Mouse (Mus musculus): ENCODE measurements around the gene Mfn1. TPM values are rescaled to one million over a fixed set of nuclear protein-coding genes. Genes with fewer than 3 reads are reported as not detected.

The Mfn1 gene
- polyA plus RNA-seq, 1 experiment from 2014 or later = 25.0 TPM

DNA sequence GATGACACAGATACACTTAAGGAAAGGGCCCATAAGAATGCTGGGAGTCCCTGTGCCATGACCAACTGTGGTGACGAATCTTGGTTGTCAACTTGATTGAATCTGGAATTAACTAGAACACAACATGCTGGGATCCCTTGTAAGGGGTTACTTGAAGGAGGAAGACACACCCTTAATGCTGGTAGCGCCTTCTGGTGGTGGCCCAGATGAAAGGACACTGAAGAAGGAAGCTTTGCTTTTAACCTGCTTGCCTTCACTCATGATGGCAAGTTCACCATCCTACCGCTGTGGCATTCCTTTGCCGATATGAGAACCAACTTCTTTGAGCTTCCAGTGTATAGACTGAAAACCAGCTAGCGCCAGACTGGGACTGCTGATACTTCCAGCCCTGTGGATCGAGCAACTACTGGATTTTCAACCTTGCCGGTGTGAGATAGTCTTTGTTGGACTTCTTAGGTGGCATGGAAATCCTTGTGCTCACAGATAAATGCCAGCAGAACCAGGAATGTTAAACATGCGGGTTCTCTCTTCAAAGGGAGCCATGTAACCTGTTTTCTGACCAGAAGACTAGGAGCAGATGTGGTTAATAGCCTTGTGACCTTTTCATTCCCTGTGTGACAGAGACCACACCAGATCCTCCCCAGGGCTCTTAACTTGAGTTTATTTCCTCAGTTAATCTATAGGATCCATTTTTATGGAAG lies 34.7 kb upstream of the Mfn1 start:
- Histone ChIP-seq H3K27me3 (replicated peaks; ENCODE audit: control insufficient read depth, insufficient read depth, low read length) (no peaks in the 10 kb centered on the region), H3K9me3 (replicated peaks; ENCODE audit: control insufficient read depth, low read length) (no peaks in the 10 kb centered on the region), H3K4me3 (ENCODE audit: low read depth, low read length) (no peak overlapping the region), H3K27ac (ENCODE audit: low read depth, low read length) (no peak overlapping the region), H3K4me2 (ENCODE audit: low read length) (no peak overlapping the region), H3K4me1 (ENCODE audit: control insufficient read depth, insufficient read depth, low read length) (no peaks in the 10 kb centered on the region), H3K9ac (ENCODE audit: low read length) (no peak overlapping the region), H3K36me3 (ENCODE audit: control insufficient read depth, insufficient read depth, low read length) (no peaks in the 10 kb centered on the region)
- 83% methylated on average over 8 of the region's 8 CpGs for whole genome bisulfite sequencing
- ATAC-seq (no peak), DNase-seq (ENCODE audit: low spot score) (no peak)

DNA sequence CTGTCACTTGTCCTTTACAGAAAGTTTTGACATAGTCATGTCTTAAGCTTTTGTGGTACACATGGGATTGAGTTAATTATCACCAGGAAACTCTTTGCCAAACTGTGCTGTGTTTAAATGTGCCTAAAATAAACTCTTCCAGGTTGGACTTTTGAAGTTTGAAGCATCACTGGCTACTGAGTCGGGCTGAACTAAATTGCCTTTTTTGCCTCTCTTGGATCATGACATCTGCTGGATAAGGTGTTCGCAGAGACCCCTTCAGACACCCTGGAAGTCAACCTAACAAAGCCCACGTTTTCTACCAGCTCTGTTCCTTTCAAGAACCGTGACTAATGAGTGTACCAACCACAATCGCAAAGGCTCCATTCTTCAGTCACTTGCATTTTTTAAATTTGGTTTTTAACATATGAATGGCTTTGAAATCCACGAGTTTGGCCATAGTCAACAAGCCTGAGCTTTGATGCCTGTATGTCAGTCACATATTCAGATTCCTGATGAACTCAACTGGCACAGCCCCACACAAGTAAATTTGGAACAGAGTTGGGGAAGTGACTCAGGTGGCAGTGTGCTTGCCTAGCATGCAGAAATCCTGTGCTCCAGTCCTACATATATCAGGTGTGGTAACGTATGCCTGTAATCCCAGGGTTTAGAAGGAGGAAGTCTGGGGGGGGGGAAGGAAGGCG lies 34.0 kb upstream of the Mfn1 start:
- H3K9me3 ChIP-seq (replicated peaks; ENCODE audit: control insufficient read depth, low read length) = no peaks in the 10 kb centered on the region
- H3K4me1 ChIP-seq (ENCODE audit: control insufficient read depth, insufficient read depth, low read length) = no peaks in the 10 kb centered on the region
- DNase-seq (ENCODE audit: low spot score) (no peak), ATAC-seq (no peak)
- H3K4me3 ChIP-seq (ENCODE audit: low read depth, low read length) = no peak overlapping the region
- H3K4me2 ChIP-seq (ENCODE audit: low read length) = no peak overlapping the region
- no peaks in the 10 kb centered on the region for H3K36me3 ChIP-seq (ENCODE audit: control insufficient read depth, insufficient read depth, low read length)
- no peak overlapping the region for H3K9ac ChIP-seq (ENCODE audit: low read length)
- no peak overlapping the region for H3K27ac ChIP-seq (ENCODE audit: low read depth, low read length)
- WGBS = 36% methylated on average over 8 of the region's 8 CpGs
- no peaks in the 10 kb centered on the region for H3K27me3 ChIP-seq (replicated peaks; ENCODE audit: control insufficient read depth, insufficient read depth, low read length)

DNA sequence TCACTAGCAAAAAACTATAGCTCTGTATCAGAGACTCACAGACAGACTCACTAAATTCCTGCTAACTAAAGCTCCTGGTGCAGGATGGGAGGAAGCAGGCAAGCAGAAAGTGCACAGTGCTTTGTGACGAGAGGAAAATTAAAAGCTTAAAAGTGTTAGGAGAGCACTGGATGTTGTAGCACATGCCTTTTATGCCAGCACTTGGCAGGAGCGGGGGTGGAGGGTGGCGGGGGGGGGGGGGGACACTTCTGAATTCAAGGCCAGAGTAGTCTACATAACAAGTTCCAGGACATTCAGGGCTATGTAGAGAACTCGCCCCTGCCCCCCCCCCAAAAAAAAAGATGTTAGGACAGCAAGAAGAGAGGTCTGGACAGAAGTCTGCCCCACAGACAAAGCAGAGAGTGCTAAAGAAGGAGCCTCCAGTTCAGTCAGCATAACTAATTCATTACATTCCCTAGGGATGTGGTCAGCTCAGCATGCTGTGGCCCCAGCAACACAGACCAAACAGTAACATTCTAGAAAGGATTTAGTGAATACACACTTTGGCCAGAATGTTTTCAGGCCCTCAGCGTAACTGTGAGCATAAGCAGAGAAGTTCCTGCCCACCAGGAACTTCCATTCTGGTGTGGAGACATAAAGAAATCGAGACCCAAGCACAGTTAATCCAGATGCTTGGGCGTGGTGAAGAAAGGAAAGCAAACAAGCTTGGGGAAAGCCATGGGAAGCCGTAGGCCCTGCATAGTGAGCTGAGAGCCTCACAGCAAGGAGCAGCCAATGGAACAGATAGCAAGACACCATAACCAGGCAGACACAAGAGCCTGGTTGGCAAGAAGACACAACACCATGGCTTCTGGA lies 33.2 kb upstream of the Mfn1 start:
- DNase-seq (ENCODE audit: low spot score) (peak; percentile 6), ATAC-seq (no peak; the same call in 1 of the 2 replicates)
- Histone ChIP-seq H3K4me1 (ENCODE audit: control insufficient read depth, insufficient read depth, low read length) (no peaks in the 10 kb centered on the region), H3K4me2 (ENCODE audit: low read length) (no peak overlapping the region), H3K27me3 (replicated peaks; ENCODE audit: control insufficient read depth, insufficient read depth, low read length) (no peaks in the 10 kb centered on the region), H3K4me3 (ENCODE audit: low read depth, low read length) (no peak overlapping the region), H3K9me3 (replicated peaks; ENCODE audit: control insufficient read depth, low read length) (no peaks in the 10 kb centered on the region), H3K36me3 (ENCODE audit: control insufficient read depth, insufficient read depth, low read length) (no peaks in the 10 kb centered on the region), H3K9ac (ENCODE audit: low read length) (no peak overlapping the region), H3K27ac (ENCODE audit: low read depth, low read length) (no peak overlapping the region)
- 42% methylated on average over 8 of the region's 8 CpGs for WGBS

DNA sequence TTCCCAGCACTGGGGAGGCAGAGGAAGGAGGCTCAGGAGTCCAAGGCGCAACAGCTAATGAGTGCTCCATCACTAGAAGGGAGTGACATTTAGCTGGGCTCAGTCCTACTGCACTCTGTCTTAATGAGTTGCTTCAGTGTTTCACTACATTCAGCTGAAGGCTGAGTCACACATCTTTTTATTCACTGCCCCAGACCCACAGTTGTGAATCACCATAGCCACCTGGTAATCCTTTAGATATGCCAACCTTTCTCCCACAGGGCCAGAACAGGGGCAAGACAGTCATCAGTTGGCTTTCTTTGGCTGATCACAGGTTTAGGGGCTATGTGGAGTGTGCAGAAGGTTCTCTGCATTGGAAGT lies 32.6 kb upstream of the Mfn1 start:
- 90% methylated on average over 1 of the region's 1 CpGs for WGBS
- Histone ChIP-seq H3K9me3 (replicated peaks; ENCODE audit: control insufficient read depth, low read length) (no peaks in the 10 kb centered on the region), H3K27me3 (replicated peaks; ENCODE audit: control insufficient read depth, insufficient read depth, low read length) (no peaks in the 10 kb centered on the region), H3K27ac (ENCODE audit: low read depth, low read length) (no peak overlapping the region), H3K4me1 (ENCODE audit: control insufficient read depth, insufficient read depth, low read length) (no peaks in the 10 kb centered on the region), H3K4me3 (ENCODE audit: low read depth, low read length) (no peak overlapping the region), H3K36me3 (ENCODE audit: control insufficient read depth, insufficient read depth, low read length) (no peaks in the 10 kb centered on the region), H3K9ac (ENCODE audit: low read length) (no peak overlapping the region), H3K4me2 (ENCODE audit: low read length) (no peak overlapping the region)
- DNase-seq (ENCODE audit: low spot score) (no peak), ATAC-seq (no peak)

DNA sequence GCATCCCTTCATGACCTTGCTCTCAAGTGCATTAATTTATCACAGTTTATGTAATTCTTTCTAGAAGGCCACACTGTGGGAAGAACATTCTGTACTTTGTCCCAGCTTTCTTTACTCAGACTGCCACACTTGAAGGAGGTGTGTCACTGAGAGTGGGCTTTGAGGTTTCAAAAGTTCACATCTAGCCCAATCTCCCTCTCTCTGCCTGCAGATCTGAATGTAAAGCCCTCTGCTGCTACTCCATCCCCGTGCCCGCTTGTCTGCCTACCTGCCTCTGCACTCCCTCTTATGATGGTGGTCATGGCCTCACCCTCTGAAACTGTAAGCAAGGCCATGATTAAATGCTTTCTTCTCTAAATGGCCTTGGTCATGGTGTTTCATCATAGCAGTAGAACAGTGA lies 28.9 kb upstream of the Mfn1 start:
- Histone ChIP-seq H3K9me3 (replicated peaks; ENCODE audit: control insufficient read depth, low read length) (no peaks in the 10 kb centered on the region), H3K27ac (ENCODE audit: low read depth, low read length) (no peak overlapping the region), H3K27me3 (replicated peaks; ENCODE audit: control insufficient read depth, insufficient read depth, low read length) (no peaks in the 10 kb centered on the region), H3K4me3 (ENCODE audit: low read depth, low read length) (no peak overlapping the region), H3K36me3 (ENCODE audit: control insufficient read depth, insufficient read depth, low read length) (no peaks in the 10 kb centered on the region), H3K4me1 (ENCODE audit: control insufficient read depth, insufficient read depth, low read length) (no peaks in the 10 kb centered on the region), H3K9ac (ENCODE audit: low read length) (no peak overlapping the region), H3K4me2 (ENCODE audit: low read length) (no peak overlapping the region)
- ATAC-seq = no peak
- DNase-seq (ENCODE audit: low spot score) = no peak
- 92% methylated on average over 2 of the region's 2 CpGs for whole genome bisulfite sequencing

DNA sequence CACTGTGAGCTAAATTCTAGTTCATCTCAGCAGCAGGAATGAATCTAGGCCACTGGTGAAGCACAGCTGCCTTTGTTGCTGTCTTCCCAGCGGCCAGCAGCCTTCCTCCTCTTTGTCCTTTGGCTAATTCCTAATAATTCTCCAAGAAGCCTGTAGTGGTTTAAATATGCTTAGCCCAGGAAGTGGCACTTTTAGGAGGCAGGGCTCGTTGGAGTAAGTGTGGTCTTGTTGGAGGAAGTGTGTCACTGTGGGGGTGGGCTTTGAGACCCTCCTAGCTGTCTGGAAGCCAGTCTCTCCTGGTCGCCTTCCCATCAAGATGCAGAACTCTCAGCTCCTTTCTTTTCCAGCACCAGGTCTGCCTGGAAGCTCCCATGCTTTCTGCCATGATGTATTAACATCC lies 23.4 kb upstream of the Mfn1 start:
- no peak for ATAC-seq
- Histone ChIP-seq H3K4me1 (ENCODE audit: control insufficient read depth, insufficient read depth, low read length) (peaks cover 4% of the 10 kb centered on the region), H3K4me3 (ENCODE audit: low read depth, low read length) (no peak overlapping the region), H3K9ac (ENCODE audit: low read length) (no peak overlapping the region), H3K36me3 (ENCODE audit: control insufficient read depth, insufficient read depth, low read length) (no peaks in the 10 kb centered on the region), H3K27me3 (replicated peaks; ENCODE audit: control insufficient read depth, insufficient read depth, low read length) (no peaks in the 10 kb centered on the region), H3K27ac (ENCODE audit: low read depth, low read length) (no peak overlapping the region), H3K9me3 (replicated peaks; ENCODE audit: control insufficient read depth, low read length) (no peaks in the 10 kb centered on the region), H3K4me2 (ENCODE audit: low read length) (no peak overlapping the region)
- WGBS = 71% methylated on average over 3 of the region's 3 CpGs
- DNase-seq (ENCODE audit: low spot score) = no peak

DNA sequence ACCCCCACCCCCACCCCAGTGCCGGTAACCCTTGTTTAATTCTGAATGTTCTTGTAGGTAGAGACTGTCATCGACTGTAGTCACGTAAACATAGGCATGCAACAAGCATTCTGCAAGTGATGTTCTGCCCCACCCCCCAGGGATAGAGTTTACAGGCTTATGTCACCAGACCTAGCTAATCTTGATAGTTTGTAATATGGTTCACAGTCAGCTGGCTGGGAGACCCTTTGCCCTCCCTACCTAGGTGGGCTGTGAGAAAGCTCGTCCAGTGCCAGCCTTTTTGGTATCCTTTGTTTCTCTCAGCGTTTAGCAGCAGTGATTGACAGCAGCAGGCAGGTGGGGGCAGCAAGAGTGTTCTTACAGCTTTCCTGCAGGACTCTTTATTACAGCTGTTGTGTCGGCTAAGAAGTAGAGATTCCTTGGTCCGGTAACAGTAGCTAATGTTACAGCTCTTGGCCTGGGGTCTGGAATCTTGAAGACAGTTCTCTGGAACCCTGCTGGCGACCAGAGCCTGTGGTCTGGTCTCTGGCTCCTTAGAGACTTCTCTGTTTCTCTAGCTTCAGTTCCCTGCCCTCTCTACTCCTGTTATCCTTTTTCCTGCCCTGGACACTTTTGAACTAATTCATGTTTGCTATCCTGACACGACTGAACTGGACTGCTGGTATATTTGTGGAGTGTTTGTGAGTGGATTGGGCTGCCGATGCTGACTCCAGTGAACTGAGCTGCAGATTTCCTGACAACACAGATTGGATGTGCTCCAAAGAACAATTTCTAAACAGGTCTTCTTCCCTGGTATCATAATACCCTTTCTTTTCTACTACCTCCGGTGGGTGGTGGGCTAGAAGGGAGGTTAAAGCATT lies 22.7 kb upstream of the Mfn1 start:
- Histone ChIP-seq H3K36me3 (ENCODE audit: control insufficient read depth, insufficient read depth, low read length) (no peaks in the 10 kb centered on the region), H3K27me3 (replicated peaks; ENCODE audit: control insufficient read depth, insufficient read depth, low read length) (no peaks in the 10 kb centered on the region), H3K9me3 (replicated peaks; ENCODE audit: control insufficient read depth, low read length) (no peaks in the 10 kb centered on the region), H3K9ac (ENCODE audit: low read length) (no peak overlapping the region), H3K27ac (ENCODE audit: low read depth, low read length) (no peak overlapping the region), H3K4me1 (ENCODE audit: control insufficient read depth, insufficient read depth, low read length) (peaks cover 11% of the 10 kb centered on the region), H3K4me2 (ENCODE audit: low read length) (no peak overlapping the region), H3K4me3 (ENCODE audit: low read depth, low read length) (no peak overlapping the region)
- no peak for DNase-seq (ENCODE audit: low spot score)
- WGBS = 62% methylated on average over 11 of the region's 11 CpGs
- ATAC-seq = no peak

DNA sequence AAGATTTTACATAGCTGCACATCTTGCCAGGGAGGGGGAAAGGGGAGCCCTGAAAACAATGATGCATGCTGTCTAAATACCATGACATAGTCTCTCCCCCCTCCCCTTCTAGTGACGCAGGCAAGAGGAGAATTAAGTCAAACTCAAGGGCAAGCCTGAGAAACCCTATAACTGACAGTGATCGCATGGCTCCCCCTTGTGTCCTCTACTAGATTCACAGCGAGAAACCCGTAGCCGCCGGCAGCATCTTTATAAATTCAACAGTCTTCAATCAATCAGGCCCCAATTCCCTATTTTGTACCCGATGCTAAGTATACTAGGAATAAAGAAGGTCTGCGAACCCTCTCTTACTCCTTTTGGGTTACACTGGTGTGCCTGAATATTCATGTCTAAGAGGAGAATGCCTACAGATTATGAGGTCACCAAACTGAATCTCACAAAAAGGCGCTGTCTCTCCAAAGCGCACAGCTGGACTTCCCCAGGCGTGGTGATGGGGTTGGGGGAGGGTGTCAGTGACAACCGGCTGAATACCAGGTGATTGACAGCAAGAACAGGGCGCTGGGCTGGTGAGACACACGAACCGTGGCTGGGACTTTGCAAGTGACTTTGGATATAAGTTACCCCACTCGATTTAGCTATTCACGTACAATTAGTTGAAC lies 20.5 kb upstream of the Mfn1 start:
- H3K4me2 ChIP-seq (ENCODE audit: low read length) = peak overlapping the region; percentile 80
- WGBS = under 1% methylated on average over 17 of the region's 17 CpGs
- H3K4me3 ChIP-seq (ENCODE audit: low read depth, low read length) = peak overlapping the region; percentile 13; the same call in 1 of the 2 replicates
- no peaks in the 10 kb centered on the region for H3K27me3 ChIP-seq (replicated peaks; ENCODE audit: control insufficient read depth, insufficient read depth, low read length)
- H3K36me3 ChIP-seq (ENCODE audit: control insufficient read depth, insufficient read depth, low read length) = peaks cover 4% of the 10 kb centered on the region; the same call in 1 of the 2 replicates
- no peaks in the 10 kb centered on the region for H3K9me3 ChIP-seq (replicated peaks; ENCODE audit: control insufficient read depth, low read length)
- H3K27ac ChIP-seq (ENCODE audit: low read depth, low read length) = no peak overlapping the region
- peak; percentile 89 for DNase-seq (ENCODE audit: low spot score)
- peak; percentile 36 for ATAC-seq
- H3K4me1 ChIP-seq (ENCODE audit: control insufficient read depth, insufficient read depth, low read length) = peaks cover 16% of the 10 kb centered on the region
- H3K9ac ChIP-seq (ENCODE audit: low read length) = peak overlapping the region; percentile 25; the same call in 1 of the 2 replicates

Measured in forebrain, embryonic 14.5 days (tissue).